Mouse (Mus musculus): ENCODE measurements around the gene Cdk16.
"Not testable (repeated sequence)": the region's sequence is repeated elsewhere in the genome, so short reads cannot be mapped to it uniquely, and the experiment has no call there.

The Cdk16 gene

DNA sequence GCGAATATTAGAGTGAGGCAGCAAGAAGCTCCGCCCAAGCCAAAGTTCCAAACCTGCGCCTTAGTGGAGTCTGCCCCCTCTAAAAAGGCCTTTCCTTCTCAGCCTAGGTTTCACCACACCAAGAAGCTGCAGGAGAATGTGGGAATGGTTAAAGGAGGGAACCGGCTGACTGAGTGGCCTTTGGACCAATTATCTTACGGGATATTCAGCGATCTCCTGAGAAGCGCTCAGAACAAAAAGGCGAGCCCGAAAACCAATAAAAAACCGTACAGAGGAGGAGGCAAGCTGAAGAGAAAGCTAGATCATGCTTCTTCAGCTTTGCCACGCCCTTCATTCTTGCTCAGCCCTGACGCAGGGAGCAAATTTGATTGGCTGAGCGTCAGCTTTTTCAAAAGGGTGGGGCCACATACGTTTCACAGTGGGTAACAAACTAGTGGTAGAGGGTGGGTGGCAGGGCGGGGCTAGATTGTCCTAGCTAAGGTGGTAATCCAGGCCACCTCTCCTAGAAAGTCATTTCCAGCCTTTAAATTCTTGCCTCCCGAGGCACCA lies at the start of gene Cdk16:
Gene Cdk16, plus strand, starts transcription at position 436 of the 549 bp plus-strand sequence.
- peak; percentile 94 for DNase-seq (ENCODE audit: low read depth, low spot score)

DNA sequence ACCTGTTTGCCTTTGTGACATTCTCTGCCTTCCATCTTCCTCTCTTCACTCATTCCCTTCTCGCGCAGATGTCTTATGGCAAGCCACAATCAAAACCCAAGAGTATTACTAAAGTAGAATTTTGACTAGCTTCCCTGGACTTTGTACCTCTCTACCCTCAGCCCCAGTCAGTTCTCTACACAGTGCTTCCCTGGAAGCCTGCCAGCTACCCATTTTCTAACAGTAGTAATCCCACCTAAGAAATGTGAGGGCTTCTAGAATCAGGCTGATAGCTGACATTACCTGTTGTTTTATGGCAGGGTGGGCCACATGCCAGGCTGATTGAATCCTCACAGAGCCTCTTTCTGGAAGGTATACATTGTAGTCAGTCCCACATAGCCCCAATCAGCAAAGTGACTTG lies 49.6 kb upstream of the Cdk16 start:
- DNase-seq (ENCODE audit: low read depth, low spot score): no peak

DNA sequence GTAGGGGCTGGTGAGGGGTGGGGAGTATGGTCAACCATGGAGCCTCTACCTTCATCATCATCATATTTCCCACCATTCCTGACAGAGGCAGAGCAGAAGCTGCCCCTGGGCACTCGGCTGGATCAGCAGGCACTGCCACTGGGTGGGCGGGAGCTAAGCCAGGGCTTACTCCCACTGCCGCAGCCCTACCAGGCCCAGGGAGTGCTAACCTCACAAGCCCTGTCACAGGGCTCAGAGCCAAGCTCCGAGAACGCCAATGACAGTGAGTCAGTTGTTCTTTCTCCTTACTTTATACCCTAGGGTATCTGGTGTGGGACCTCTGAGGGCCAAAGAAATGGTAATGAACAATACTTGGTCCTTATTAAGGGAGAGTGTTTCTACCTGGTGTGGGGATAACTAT lies 43.0 kb upstream of the Cdk16 start:
- no peak for DNase-seq (ENCODE audit: low read depth, low spot score)

DNA sequence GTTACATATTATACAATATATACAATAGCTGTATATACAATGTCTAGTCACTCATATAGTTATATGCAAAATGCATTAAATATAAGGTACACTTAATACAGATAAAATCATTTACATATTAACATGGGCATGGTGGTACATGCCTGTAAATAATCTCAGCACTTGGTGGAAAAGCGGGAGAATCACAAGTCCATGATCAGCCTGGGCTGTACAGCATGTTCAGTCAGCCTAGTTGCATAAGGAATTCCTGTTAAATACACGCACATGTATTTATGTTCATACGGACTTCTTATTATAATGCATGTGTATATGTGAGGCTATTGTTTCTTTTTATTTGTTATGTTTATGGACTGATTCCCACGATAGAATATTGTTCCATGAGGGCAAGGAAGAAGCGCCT lies 30.2 kb upstream of the Cdk16 start:
- DNase-seq (ENCODE audit: low read depth, low spot score): no peak

DNA sequence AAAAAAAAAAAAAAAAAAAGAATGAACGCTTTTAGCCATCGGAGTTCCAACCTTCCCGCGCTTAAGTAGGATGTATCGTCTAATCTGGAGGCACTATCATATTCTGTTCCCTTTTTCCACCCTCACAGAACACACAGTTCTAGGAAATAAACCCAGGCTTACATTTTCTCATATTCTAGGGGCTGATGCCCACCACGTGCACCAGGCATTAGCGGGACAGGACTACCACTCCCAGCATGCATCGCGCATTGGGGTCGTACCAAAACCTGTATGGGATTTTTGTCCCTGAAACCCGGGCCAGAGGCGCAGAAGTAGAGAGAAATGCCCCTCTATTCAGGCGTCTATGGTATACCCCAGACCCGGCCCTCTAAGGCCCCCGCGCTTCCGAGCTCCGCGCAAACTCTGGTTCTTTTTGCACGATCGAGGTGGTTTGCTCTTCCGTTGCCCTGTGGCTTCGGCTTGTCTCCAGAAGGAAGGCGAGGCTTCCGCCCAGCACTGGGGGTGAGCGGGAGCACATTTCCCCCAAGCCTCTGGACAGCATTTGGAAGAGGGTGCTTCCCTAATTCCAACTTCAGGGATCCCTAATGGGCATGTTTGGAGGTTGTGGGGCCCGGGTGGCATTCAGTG lies 29.6 kb upstream of the Cdk16 start, which contains the start of gene Uba1:
Gene Uba1, plus strand, starts transcription at position 301 of the 627 bp plus-strand sequence.
- peak; percentile 88 for DNase-seq (ENCODE audit: low read depth, low spot score)

DNA sequence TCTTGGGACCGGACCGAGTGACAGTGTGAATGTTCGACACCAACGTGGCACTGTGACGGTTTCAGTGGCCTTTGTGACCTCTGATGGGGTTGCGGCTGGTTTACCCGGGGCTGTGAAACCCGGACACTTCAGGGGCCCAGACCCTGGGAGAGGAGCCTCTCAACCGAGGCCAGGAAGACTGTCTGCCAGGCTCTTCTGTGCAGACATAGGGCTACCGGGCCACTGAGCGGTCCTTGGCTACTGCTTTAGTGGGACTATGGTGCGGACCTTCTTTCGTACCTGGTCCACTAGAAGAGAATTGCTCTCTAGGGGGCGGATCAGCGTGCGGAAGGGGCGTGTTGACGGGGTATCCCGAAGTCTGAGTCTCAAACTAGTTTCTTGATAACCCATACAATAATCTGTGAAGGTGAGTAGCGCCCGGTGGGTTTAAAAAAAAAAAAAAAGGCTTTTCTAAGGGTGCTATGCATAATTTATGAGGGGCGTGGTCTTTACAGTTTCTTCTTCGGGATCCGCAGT lies 28.8 kb upstream of the Cdk16 start:
- peak; percentile 35 for DNase-seq (ENCODE audit: low read depth, low spot score)

DNA sequence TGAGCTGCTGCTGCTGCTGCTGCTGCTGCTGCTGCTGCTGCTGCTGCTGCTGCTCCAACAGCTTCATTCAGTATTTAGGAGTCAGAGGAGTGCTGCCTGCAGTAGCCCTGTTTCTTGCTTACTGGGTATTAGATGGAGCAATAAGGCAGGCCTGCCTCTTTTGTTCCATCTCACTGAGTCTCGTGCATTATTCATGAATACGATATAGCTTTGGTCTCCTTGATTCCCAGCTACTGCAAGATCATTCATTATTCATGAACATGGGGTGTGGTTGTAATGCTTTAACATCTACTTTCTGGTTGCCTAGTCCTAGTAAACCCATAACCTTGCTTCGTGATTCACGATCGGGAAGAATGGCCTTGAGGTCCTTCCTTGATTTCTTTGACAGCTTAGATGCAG lies 25.4 kb upstream of the Cdk16 start:
- DNase-seq (ENCODE audit: low read depth, low spot score): no peak

DNA sequence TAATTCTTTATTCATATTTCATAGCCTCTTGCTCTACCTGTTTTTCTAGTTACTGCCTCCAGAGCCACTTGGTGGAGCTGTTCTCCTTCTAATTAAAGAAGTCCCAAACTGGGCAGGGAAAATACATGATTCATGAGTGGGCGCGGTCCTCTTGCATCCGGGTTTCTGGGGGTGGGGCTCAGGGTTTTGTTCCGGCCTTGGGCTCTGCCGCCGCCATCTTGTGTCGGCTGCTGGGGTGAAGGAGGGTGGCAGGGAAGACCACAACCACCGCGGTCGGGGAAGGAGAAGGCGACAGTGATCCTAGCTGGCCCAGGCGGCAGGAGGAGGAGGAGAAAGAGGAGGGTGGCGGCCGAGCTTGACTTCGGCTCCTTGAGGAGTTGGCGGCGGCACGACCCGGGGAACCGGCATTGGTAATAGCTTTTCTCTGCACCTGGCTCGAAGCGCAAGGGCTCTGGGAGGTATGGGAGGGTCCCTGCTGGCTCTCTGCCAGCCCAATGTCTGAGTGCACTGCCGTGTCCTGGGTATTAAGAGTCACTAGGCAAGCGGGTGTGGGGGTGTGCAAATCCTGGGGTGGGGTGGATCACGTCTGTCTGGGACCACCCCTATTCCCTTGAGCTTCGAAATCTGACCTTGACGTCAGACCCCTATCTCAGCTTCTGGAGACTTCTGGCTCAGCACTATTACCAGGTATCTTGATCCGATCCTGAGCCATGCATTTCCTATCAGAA lies 24.9 kb upstream of the Cdk16 start:
- peak; percentile 91 for DNase-seq (ENCODE audit: low read depth, low spot score)

DNA sequence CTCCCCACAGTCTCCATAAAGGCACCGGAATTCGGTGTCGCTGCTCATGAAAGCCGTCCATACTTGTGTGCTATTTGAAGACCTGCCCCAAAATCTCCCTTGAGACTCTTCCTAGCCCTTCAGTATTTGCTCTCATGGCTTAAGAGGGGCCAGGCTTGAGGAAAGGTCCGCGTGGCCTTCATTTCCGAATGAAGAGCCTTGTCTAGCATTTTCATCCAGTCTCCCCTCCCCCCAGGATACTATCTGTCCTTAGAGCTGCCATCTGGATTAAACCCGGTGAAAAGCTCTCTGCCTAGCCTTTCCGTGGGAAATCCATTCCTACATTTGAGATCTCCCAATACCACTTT lies 24.3 kb upstream of the Cdk16 start:
- peak; percentile 19 for DNase-seq (ENCODE audit: low read depth, low spot score)

DNA sequence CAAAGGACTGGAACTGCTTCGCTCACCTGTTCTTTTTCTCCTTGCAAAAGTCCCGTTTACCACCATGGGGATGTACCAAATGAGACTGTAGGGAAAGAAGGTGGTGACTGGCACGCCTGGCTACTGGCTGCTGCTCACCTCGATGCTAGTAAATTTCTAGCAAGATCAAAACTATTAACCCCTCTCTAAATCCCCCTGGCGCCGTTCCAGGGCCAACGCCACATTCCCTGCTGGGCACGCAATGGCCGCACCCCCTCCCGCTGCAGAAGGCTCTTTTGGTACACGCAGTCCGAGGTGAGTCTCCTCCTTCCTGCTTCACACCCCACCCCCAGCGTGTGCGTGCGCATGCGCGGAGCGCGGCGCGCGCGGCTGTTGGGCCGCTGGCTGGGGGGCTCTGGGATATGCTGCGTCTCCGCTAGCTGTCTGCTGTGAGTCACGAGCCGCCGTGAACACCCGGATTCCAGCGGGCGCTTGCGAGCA lies 354 bp downstream of the Cdk16 start:
- peak; percentile 88 for DNase-seq (ENCODE audit: low read depth, low spot score)

DNA sequence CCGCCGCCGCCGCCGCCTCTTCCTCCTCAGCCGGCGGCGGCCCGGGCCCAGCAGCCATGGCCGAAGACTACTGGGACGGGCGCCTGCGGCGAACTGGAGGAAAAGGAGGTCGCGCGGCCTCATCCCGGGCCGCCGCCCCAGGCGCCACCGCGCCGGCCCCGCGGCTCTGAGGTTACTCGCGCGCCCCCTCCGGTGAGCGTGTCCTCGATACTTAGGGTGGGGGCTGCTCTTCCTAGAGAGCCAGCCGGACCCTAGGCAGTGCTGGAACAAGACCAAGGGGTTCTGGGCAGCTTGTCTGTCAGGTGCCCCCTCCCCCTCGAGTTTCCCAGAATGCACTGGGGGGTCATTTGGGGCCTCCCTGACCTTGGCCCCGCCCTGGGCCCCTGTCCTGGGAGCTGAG lies 861 bp downstream of the Cdk16 start:
- peak; percentile 67 for DNase-seq (ENCODE audit: low read depth, low spot score)

DNA sequence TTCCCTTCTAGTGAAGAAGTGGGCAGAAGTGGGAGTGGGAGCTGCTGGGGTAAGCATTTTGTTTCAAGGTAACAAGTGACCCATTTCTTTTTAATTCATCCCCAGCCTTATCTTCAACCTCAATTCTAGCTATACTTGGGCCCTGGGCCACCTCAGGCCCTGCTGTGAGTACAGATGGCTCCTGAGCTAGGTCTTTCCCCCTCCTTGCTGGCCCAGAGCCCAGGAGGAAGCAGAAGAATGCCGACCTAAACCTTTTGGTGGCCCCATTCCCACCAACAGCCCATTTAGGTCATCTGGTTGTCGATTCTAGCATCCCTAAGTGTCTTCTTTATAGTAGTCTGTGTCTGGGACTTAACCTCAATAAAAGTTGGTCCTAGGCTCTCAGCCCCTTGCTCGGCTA lies 3.8 kb downstream of the Cdk16 start:
- DNase-seq (ENCODE audit: low read depth, low spot score): no peak

DNA sequence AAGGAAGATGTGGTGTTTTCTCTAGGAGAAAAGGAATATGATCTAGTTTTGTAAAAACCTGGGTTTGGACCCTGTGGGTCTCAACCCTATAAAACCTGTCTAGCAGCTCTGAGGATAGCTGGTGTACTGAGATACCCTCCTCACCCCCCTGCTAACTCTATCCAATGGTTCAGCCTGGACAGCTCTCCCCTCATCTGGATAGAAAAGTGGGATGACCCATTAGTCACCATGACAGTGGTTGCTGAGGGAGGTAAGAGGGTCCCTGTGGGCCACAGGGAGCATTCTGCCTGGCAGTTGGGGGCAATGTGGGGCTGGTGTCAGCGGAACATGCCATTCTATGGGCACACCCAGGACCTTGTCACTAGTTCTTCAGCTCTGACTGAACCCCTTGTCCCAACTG lies 4.9 kb downstream of the Cdk16 start:
- no peak for DNase-seq (ENCODE audit: low read depth, low spot score)

DNA sequence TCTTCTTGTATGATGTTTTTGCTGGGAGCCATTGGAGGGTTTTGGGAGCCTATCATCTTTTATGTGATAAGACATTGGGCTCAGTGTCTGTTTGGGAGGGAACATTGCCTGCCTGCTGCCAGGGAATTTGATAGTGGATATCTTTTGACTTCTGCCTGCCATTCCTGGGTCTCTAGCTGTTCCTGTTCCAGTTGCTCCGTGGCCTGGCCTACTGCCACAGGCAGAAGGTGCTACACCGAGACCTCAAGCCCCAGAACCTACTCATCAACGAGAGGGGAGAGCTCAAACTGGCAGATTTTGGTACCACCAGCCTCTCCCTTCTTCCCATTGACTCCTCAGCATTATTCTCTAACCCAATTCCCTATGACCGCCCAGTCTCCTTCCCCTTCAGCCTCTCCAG lies 8.1 kb downstream of the Cdk16 start:
- DNase-seq (ENCODE audit: low read depth, low spot score): no peak

DNA sequence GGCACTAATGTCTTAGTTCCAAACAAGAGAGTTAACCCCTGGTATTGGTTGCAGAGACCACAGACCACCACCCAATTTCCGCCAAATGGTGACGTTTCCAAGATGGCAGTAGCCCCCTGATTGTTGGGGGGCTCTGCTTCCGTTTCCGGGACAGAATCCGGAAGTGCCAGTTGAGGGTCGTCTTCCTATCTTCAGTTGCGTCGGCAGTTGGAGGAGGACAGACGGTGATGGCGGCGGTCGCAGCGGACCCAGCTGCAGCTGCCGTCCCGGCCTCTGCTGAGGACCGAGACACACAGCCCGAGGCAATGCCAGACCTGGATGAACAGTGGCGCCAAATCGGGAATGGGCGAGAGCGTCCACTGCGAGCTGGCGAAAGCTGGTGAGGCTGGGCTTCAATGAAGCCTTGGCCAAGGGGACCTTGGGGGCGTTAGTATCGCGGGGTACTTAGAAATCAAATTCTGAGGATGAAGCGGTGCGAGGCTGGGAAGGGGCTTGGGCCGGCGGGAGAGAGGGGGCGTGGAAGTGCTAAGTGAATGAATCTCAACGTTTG lies 16.1 kb downstream of the Cdk16 start, which contains the start of gene Usp11:
Gene Usp11, plus strand, starts transcription at position 166 of the 550 bp plus-strand sequence.
- DNase-seq (ENCODE audit: low read depth, low spot score): no peak

DNA sequence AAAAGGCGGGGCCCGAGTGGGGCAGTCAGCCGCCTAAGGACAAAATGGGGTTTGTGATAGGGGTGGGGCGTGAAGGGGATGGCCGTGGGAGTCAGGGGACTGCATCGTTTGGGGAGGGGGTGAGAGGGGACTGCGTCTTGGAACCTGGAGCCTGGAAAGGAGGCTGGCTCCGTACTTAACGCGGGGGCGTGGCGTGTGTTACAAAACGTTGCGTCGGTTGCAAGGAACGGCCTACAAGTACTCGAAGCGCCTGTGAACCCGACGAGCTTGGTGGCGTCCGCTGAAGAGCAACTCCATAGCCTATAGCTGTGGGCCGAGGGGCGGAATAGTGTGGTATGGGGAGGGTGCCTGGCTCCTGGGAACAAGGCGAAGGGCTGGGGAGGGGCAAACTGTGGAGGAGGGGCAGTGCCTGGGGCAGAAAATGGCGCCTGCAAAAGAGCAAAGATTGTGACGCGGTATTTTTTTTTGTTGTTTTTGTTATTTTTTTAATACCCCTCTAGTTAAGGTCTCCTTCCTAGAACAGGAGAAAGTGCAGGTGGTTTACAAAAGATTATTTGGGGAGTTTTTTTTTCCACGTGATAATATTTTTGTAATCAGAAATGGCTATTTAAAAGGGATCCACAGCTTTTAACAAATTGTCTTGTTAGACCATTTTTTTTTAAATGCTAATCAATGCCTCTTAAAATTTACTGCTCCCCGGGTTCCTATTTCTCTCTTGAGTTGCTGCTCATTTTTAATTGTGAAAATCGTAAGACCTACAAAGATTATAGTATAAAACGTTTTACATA lies 16.7 kb downstream of the Cdk16 start:
- peak; percentile 87 for DNase-seq (ENCODE audit: low read depth, low spot score)

DNA sequence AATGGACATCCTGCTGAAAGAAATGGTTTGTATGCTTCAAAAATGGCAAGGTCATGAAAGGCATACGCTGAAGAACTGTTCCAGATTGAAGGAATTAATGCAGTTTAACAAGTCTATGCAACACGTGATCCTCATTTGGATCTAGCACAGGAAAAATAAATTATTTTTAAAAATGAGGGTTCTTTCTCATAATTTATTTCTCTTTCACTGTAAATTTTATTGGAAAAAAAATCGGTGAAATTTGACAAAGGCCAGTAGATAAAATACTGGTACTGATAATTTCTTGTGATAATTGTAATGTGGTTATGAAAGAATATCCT lies 17.3 kb downstream of the Cdk16 start:
- DNase-seq (ENCODE audit: low read depth, low spot score): no peak

DNA sequence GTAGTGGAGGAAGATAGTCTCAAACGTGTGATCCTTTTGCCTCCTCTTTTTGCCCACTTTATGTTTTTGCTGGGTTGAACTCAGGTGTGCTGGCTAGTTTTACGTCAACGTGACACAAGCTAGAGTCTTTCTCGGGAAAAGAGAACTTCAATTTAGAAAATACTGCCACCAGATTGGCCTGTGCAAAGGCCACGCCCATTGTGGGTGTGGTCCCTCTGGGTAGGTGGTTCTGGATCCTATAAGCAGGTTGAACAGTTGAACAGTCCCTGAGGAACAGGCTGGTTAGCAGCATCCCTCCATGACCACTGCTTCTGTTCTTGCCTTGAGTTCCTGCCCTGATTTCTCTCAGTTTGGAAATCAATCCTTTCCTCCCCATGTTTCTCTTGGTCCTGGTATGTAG lies 40.9 kb downstream of the Cdk16 start:
- DNase-seq (ENCODE audit: low read depth, low spot score): no peak

DNA sequence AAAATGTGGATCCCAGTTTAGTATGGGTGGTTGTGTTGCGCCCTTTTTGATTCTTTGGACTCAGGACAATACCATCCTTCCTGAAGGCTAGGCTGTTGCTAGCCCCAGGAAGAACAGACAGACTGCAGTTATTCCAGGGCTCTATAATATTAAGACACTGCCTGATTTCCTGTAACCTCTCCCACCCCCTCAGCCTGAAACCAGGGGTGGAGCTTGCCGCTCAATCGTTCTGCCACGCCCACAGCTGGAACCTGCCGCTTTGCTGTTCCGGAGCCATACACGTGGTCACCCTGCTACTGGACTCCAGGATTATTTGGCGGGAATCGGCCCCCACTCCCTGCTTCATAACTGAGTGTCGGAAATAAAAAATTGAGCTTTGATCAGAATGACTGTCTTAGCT lies 42.3 kb downstream of the Cdk16 start:
- not testable (repeated sequence) for DNase-seq (ENCODE audit: low read depth, low spot score)

DNA sequence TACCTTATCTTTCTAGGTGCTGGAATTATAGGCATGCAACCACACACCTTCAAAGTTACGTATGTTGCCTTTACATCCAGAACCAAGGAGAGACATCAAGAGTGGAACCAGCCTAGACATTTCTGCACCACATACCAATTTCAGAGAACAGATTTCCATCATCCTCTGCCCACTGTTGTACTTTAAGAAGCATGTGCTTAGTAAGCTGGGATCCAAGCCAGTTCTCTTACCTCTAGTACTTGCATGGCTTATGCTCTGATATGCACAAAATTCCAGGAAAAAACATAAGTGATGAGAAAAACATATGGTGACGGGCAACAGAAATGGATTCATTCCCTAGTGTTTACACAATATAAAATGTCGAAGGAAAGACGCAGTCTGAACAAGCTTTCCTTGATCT lies 48.7 kb downstream of the Cdk16 start:
- no peak for DNase-seq (ENCODE audit: low read depth, low spot score)

DNA sequence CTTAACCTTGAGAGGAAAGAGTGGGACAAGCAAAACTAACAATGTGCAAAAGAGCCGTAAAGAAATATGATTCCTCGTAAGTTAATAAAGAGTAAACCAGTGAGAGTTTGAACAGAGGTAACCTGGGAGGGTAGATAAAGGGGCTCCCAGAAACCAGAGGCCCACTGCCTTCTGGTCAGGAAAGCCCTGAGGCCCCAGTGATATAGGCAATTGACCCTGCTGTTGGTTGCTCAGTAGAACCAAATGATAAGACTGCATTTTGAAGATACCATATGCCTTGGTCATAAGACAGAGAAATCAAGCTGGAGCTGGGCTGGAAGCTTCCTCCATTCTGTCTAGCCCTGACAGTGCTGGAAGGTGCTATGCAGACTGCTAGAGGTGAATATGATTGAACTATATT lies 61.1 kb downstream of the Cdk16 start:
- no peak for DNase-seq (ENCODE audit: low read depth, low spot score)
